Mouse (Mus musculus): ENCODE measurements around the gene Syn1.

The Syn1 gene

GRCm38 (mm10) chrX:20920844-20921364, at the start of gene Syn1:
Gene Syn1 (minus strand): TSS chrX:20921004.
- peak; percentile 57 for DNase-seq (ENCODE audit: low spot score)

- DNase-seq (ENCODE audit: low spot score), result peak; percentile 75
Measured at GRCm38 (mm10) chrX:20961477-20962378, 40.9 kb upstream of the Syn1 start, which contains the start of gene Uxt. Gene Uxt (minus strand): TSS chrX:20962017.

GRCm38 (mm10) chrX:20950191-20950880, 29.5 kb upstream of the Syn1 start, which contains the start of gene Elk1:
Gene Elk1 (minus strand): TSS chrX:20950608.
- peak; percentile 68 for DNase-seq (ENCODE audit: low spot score)

- DNase-seq (ENCODE audit: low spot score), result peak; percentile 49
Measured at GRCm38 (mm10) chrX:20946055-20946454, 25.3 kb upstream of the Syn1 start.

- DNase-seq (ENCODE audit: low spot score), result no peak
Measured at GRCm38 (mm10) chrX:20931963-20932362, 11.2 kb upstream of the Syn1 start.

GRCm38 (mm10) chrX:20931364-20931763, 10.6 kb upstream of the Syn1 start, which contains the start of gene Cfp:
Gene Cfp (minus strand): TSS chrX:20931555.
- no peak for DNase-seq (ENCODE audit: low spot score)

GRCm38 (mm10) chrX:20929859-20930258, 9.1 kb upstream of the Syn1 start:
- no peak for DNase-seq (ENCODE audit: low spot score)

GRCm38 (mm10) chrX:20924976-20925375, 4.2 kb upstream of the Syn1 start:
- DNase-seq (ENCODE audit: low spot score), result no peak

GRCm38 (mm10) chrX:20923506-20923905, 2.7 kb upstream of the Syn1 start:
- DNase-seq (ENCODE audit: low spot score), result no peak

- DNase-seq (ENCODE audit: low spot score), result no peak
Measured at GRCm38 (mm10) chrX:20921366-20921765, 562 bp upstream of the Syn1 start.

GRCm38 (mm10) chrX:20920249-20920843, 458 bp downstream of the Syn1 start:
- no peak for DNase-seq (ENCODE audit: low spot score)

- no peak for DNase-seq (ENCODE audit: low spot score)
Measured at GRCm38 (mm10) chrX:20915075-20915474, 5.7 kb downstream of the Syn1 start.

- DNase-seq (ENCODE audit: low spot score), result no peak
Measured at GRCm38 (mm10) chrX:20913726-20914125, 7.1 kb downstream of the Syn1 start.

- DNase-seq (ENCODE audit: low spot score), result no peak
Measured at GRCm38 (mm10) chrX:20910074-20910473, 10.7 kb downstream of the Syn1 start.

- DNase-seq (ENCODE audit: low spot score), result no peak
Measured at GRCm38 (mm10) chrX:20875241-20875640, 45.6 kb downstream of the Syn1 start.

- no peak for DNase-seq (ENCODE audit: low spot score)
Measured at GRCm38 (mm10) chrX:20872928-20873500, 47.8 kb downstream of the Syn1 start.

- DNase-seq (ENCODE audit: low spot score), result no peak
Measured at GRCm38 (mm10) chrX:20869962-20870513, 50.8 kb downstream of the Syn1 start, which contains the start of gene Timp1. Gene Timp1 (plus strand): TSS chrX:20870166.

- no peak for DNase-seq (ENCODE audit: low spot score)
Measured at GRCm38 (mm10) chrX:20869203-20869602, 51.6 kb downstream of the Syn1 start.

GRCm38 (mm10) chrX:20868091-20868490, 52.7 kb downstream of the Syn1 start:
- no peak for DNase-seq (ENCODE audit: low spot score)

- no peak for DNase-seq (ENCODE audit: low spot score)
Measured at GRCm38 (mm10) chrX:20863161-20864101, 57.4 kb downstream of the Syn1 start.

Measured in layer of hippocampus, adult 9-10 months (tissue).